ENCODE assay signal across 8 mouse cellular contexts in the genomic region with DNA sequence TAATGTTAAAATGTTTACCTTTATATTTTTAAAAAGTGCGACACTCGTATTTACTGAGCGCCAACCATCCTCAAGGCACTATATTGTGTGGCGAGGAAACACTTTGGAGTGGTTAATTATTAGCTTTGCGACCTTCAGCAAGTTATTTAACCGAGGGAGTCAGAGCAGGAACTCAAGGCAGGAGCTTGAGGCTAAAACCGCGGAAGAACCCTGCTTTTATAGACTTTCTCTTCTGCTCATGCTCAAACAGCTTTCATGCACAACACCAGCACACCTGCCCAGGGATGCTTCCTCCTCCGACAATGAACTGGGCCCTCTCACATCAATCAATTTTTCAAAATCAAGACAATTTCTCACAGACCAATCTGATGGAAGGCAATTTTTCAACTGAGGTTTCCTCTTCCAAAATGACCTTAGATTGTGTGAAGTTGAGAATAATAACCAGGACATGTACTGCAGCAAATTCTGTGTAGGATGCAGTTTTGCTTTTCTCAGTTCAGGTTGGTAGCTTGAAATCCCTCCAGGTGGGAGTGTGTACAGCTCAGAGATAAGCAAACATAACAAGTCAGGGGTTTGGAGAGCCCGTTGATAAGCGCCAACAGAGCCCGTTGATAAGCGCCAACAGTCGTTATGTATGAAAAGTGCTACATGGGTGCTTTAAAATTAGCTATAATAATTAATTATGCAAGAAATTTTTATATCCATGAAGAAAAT. TPM values are rescaled to one million over a fixed set of nuclear protein-coding genes. Genes with fewer than 3 reads are reported as not detected.
DNase-seq lines count a peak whose midpoint lies in the region; ATAC-seq and TF ChIP-seq lines count a peak whose summit lies in the region.

No protein-coding gene starts in this region.

- peak overlapping the region; percentile 61 for H3K4me2 ChIP-seq in intestine, embryonic 16.5 days (ENCODE audit: low read depth, low read length)
- H3K4me2 ChIP-seq in liver, postnatal 0 days (ENCODE audit: low read depth, low read length): peak overlapping the region; percentile 91
- H3K4me2 ChIP-seq in stomach, postnatal 0 days (replicated peaks; ENCODE audit: low read depth): peak overlapping the region; percentile 50

- TF ChIP-seq EP300 in liver, postnatal 0 days (IDR thresholded peaks at IDR 0.05; ENCODE audit: low read depth): peak; percentile 5; the same call in 1 of the 2 replicates
- TF ChIP-seq EP300 in stomach, postnatal 0 days (optimal IDR thresholded peaks at IDR 0.05): no peak

- H3K36me3 ChIP-seq in ES-E14 (ENCODE audit: control insufficient read depth, insufficient read depth, low read length, poor library complexity, severe bottlenecking): no peaks in the 10 kb centered on the region
- H3K36me3 ChIP-seq in intestine, embryonic 16.5 days (ENCODE audit: control insufficient read depth, insufficient read depth, low read length): no peaks in the 10 kb centered on the region
- no peaks in the 10 kb centered on the region for H3K36me3 ChIP-seq in liver, postnatal 0 days (replicated peaks; ENCODE audit: insufficient read depth, low read length)
- H3K36me3 ChIP-seq in stomach, postnatal 0 days (ENCODE audit: control insufficient read depth, insufficient read depth, low read length): no peaks in the 10 kb centered on the region

- no peaks in the 10 kb centered on the region for H3K27me3 ChIP-seq in intestine, embryonic 16.5 days (replicated peaks; ENCODE audit: control insufficient read depth, insufficient read depth, low read length)
- no peaks in the 10 kb centered on the region for H3K27me3 ChIP-seq in liver, postnatal 0 days (ENCODE audit: insufficient read depth, low read length)
- H3K27me3 ChIP-seq in stomach, postnatal 0 days (ENCODE audit: control insufficient read depth, insufficient read depth, low read length): no peaks in the 10 kb centered on the region

- no peak overlapping the region for H3K27ac ChIP-seq in ES-E14 (ENCODE audit: insufficient read depth, low read depth, low read length, poor library complexity, severe bottlenecking)
- no peak overlapping the region for H3K27ac ChIP-seq in embryonic fibroblast, embryonic 13.5 days (ENCODE audit: insufficient read depth, low read length)
- peak overlapping the region; percentile 74 for H3K27ac ChIP-seq in intestine, embryonic 16.5 days (ENCODE audit: low read length)
- peak overlapping the region; percentile 25; the same call in 1 of the 2 replicates for H3K27ac ChIP-seq in liver, postnatal 0 days (ENCODE audit: low read depth)
- H3K27ac ChIP-seq in stomach, postnatal 0 days (replicated peaks): peak overlapping the region; percentile 78

- no peaks in the 10 kb centered on the region for H3K9me3 ChIP-seq in ES-E14 (ENCODE audit: control insufficient read depth, insufficient read depth, low read depth, low read length)
- no peaks in the 10 kb centered on the region for H3K9me3 ChIP-seq in intestine, embryonic 16.5 days (ENCODE audit: control insufficient read depth, low read length)
- no peaks in the 10 kb centered on the region for H3K9me3 ChIP-seq in liver, postnatal 0 days (ENCODE audit: low read length)
- no peaks in the 10 kb centered on the region for H3K9me3 ChIP-seq in stomach, postnatal 0 days (ENCODE audit: control insufficient read depth, low read length)

- no peak for TF ChIP-seq CTCF in embryonic fibroblast, embryonic 13.5 days (IDR thresholded peaks at IDR 0.05; ENCODE audit: borderline replicate concordance, insufficient read depth, low read length)
- TF ChIP-seq CTCF in liver, postnatal 0 days (IDR thresholded peaks at IDR 0.05; ENCODE audit: low read depth): no peak
- TF ChIP-seq CTCF in stomach, postnatal 0 days (IDR thresholded peaks at IDR 0.05; ENCODE audit: low read depth): no peak

- H3K4me3 ChIP-seq in ES-E14 (ENCODE audit: insufficient read depth in 1 of 2, low read depth in 1 of 2, low read length in 2 of 2, poor library complexity in 1 of 2, severe bottlenecking in 1 of 2): peak overlapping the region; percentile 50 to 97
- H3K4me3 ChIP-seq in embryonic fibroblast, embryonic 13.5 days (ENCODE audit: insufficient read depth, low read length): peak overlapping the region; percentile 26
- peak overlapping the region; percentile 91 for H3K4me3 ChIP-seq in intestine, embryonic 16.5 days (ENCODE audit: low read length)
- H3K4me3 ChIP-seq in liver, postnatal 0 days (ENCODE audit: low read depth, low read length): peak overlapping the region; percentile 90
- H3K4me3 ChIP-seq in stomach, postnatal 0 days (ENCODE audit: low read depth, low read length): peak overlapping the region; percentile 78

- 19% methylated on average over 14 of the region's 14 CpGs for WGBS in intestine, embryonic 16.5 days
- 14% methylated on average over 14 of the region's 14 CpGs for WGBS in liver, postnatal 0 days (ENCODE audit: insufficient replicate concordance)
- 18% methylated on average over 14 of the region's 14 CpGs for WGBS in stomach, postnatal 0 days

- in situ Hi-C loops in ES-E14 (cut with MboI; ENCODE audit: low sequenced_read_pairs in 2 of 2, unreplicated experiment in 2 of 2): no loop called here

- peak; percentile 93 for ATAC-seq in intestine, embryonic 16.5 days
- ATAC-seq in liver, postnatal 0 days: peak; percentile 64
- ATAC-seq in stomach, postnatal 0 days (ENCODE audit: low FRiP score, low TSS enrichment): peak; percentile 85

- DNase-seq in frontal cortex, postnatal 36 days (ENCODE audit: low spot score in 2 of 2): peak; percentile 13 to 29
- DNase-seq in frontal cortex, postnatal 10 days (ENCODE audit: low spot score in 2 of 2): no peak
- no peak for DNase-seq in ES-E14 (ENCODE audit: low read depth, low spot score)
- peak; percentile 25 for DNase-seq in liver, postnatal 0 days
- peak; percentile 40 for DNase-seq in stomach, postnatal 0 days (ENCODE audit: low spot score)
- DNase-seq in ovary, postnatal 36 days (ENCODE audit: low spot score): no peak

- H3K4me1 ChIP-seq in ES-E14 (ENCODE audit: control insufficient read depth in 2 of 2, insufficient read depth in 2 of 2, low read length in 2 of 2, poor library complexity in 1 of 2): no peaks in the 10 kb centered on the region
- H3K4me1 ChIP-seq in embryonic fibroblast, embryonic 13.5 days (ENCODE audit: control insufficient read depth, insufficient read depth, low read length): no peaks in the 10 kb centered on the region; the same call in 1 of the 2 replicates
- H3K4me1 ChIP-seq in intestine, embryonic 16.5 days (ENCODE audit: control insufficient read depth, insufficient read depth, low read length): peaks cover 7% of the 10 kb centered on the region; the same call in 1 of the 2 replicates
- peaks cover 15% of the 10 kb centered on the region for H3K4me1 ChIP-seq in liver, postnatal 0 days (ENCODE audit: insufficient read depth)
- no peaks in the 10 kb centered on the region for H3K4me1 ChIP-seq in stomach, postnatal 0 days (replicated peaks; ENCODE audit: control insufficient read depth, insufficient read depth)

- no peak overlapping the region for H3K9ac ChIP-seq in ES-E14 (ENCODE audit: insufficient read depth, low read depth, low read length, poor library complexity, severe bottlenecking)
- peak overlapping the region; percentile 55 for H3K9ac ChIP-seq in intestine, embryonic 16.5 days (ENCODE audit: low read depth, low read length)
- peak overlapping the region; percentile 35 for H3K9ac ChIP-seq in liver, postnatal 0 days (replicated peaks)
- H3K9ac ChIP-seq in stomach, postnatal 0 days (ENCODE audit: low read length): peak overlapping the region; percentile 47; the same call in 1 of the 2 replicates

- no peak for TF ChIP-seq POLR2A in embryonic fibroblast, embryonic 13.5 days (IDR thresholded peaks at IDR 0.05; ENCODE audit: low read depth, low read length)

TF ChIP-seq in ES-E14, 5 proteins besides CTCF, POLR2A, EP300 and RAD21:
- TF ChIP-seq HCFC1 (IDR thresholded peaks at IDR 0.05; ENCODE audit: borderline replicate concordance, insufficient read depth, low read length) (no peak), CHD2 (IDR thresholded peaks at IDR 0.05; ENCODE audit: low read depth, low read length) (no peak), MAFK (IDR thresholded peaks at IDR 0.05; ENCODE audit: insufficient read depth, low read depth, low read length) (no peak), ZC3H11A (IDR thresholded peaks at IDR 0.05; ENCODE audit: borderline replicate concordance, low read depth, low read length) (no peak), ZNF384 (IDR thresholded peaks at IDR 0.05; ENCODE audit: low read depth, low read length) (no peak)
TF ChIP-seq in ES-E14: peak in this region for 0.

RNA-seq across cellular contexts. Expression of a gene that starts 0.6 kb away (rescaled TPM):
- total RNA-seq in ES-E14 (2012; rRNA removed): 26.3 and 39.9 TPM in 2 replicates
- polyA plus RNA-seq in embryonic fibroblast, embryonic 13.5 days (2011; ENCODE audit: insufficient read length, low read depth, missing spikeins): 40.6 and 43.9 TPM in 2 replicates
- 61.3 and 61.5 TPM in 2 replicates for polyA plus RNA-seq in intestine, embryonic 16.5 days (2015; fragmentation: Nextera tagmentation; extraction: Ambion mirVana)
- polyA plus RNA-seq in liver, postnatal 0 days (2015; fragmentation: Nextera tagmentation; extraction: Ambion mirVana): 15.3 and 15.9 TPM in 2 replicates
- polyA plus RNA-seq in stomach, postnatal 0 days (2015; fragmentation: Nextera tagmentation; extraction: Ambion mirVana): 36.1 and 40.0 TPM in 2 replicates

RNA-seq across cellular contexts. Expression of a gene that starts 23.0 kb away (rescaled TPM):
- 5.2 and 8.7 TPM in 2 replicates for total RNA-seq in ES-E14 (2012; rRNA removed)
- 73.2 and 77.7 TPM in 2 replicates for polyA plus RNA-seq in embryonic fibroblast, embryonic 13.5 days (2011; ENCODE audit: insufficient read length, low read depth, missing spikeins)
- 21.2 and 25.1 TPM in 2 replicates for polyA plus RNA-seq in intestine, embryonic 16.5 days (2015; fragmentation: Nextera tagmentation; extraction: Ambion mirVana)
- polyA plus RNA-seq in liver, postnatal 0 days (2015; fragmentation: Nextera tagmentation; extraction: Ambion mirVana): 28.0 and 29.5 TPM in 2 replicates
- 29.4 and 37.1 TPM in 2 replicates for polyA plus RNA-seq in stomach, postnatal 0 days (2015; fragmentation: Nextera tagmentation; extraction: Ambion mirVana)

Comparison
In these comparisons a context has a peak if more than half of its experiments do, and no peak if none do; other contexts are left out.
1. DNase-seq: peak in frontal cortex, postnatal 36 days (2 of 2), liver, postnatal 0 days (single experiment) and stomach, postnatal 0 days (single experiment); none in frontal cortex, postnatal 10 days (0 of 2), ES-E14 (single experiment) and ovary, postnatal 36 days (single experiment).
2. H3K27ac ChIP-seq: peak in intestine, embryonic 16.5 days (single experiment), liver, postnatal 0 days (single experiment) and stomach, postnatal 0 days (single experiment); none in ES-E14 (single experiment) and embryonic fibroblast, embryonic 13.5 days (single experiment).
3. H3K4me3 ChIP-seq: peak in every context shown above with its lines; median percentile 91 in intestine, embryonic 16.5 days; 90 in liver, postnatal 0 days; 78 in stomach, postnatal 0 days; 74 in ES-E14; 26 in embryonic fibroblast, embryonic 13.5 days.
4. Peak in every context shown above with its lines, with median percentiles within 50 percentile points of each other: ATAC-seq and H3K4me2 ChIP-seq.